Mouse (Mus musculus): Measurements from ENCODE around the gene Olfr243. TPM values are rescaled to one million over a fixed set of nuclear protein-coding genes. Genes with fewer than 3 reads are reported as not detected.
"Not testable (repeated sequence)": the region's sequence is repeated elsewhere in the genome, so short reads cannot be mapped to it uniquely, and the experiment has no call there.

Olfr243 gene
- not detected for total RNA-seq (2021)
- long read RNA-seq, experiment 1, result 0 reads
- long read RNA-seq, experiment 2, result 0 reads

DNA sequence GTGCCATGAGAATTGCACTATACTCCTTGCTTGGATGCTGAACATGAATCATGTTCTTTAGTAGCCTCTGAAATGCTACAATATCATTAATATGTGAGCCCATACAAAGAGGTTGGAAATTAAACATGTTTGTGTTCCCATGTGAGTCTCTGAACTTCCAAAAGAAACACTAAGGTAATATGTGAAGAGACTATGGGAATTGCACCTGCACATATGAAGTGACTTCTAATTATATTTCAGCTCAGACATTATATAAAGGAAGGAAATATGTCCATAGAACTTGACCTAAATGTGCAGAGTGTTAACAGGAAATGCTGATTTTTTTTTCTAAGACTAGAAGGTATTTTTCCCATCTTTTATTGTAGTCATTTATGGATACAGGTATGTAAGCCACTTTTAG, at the start of gene Olfr243:
Olfr243 (plus strand) TSS at position 301 of the 400 bp plus-strand sequence.
- no peak for DNase-seq (ENCODE audit: low spot score in 2 of 2)

DNA sequence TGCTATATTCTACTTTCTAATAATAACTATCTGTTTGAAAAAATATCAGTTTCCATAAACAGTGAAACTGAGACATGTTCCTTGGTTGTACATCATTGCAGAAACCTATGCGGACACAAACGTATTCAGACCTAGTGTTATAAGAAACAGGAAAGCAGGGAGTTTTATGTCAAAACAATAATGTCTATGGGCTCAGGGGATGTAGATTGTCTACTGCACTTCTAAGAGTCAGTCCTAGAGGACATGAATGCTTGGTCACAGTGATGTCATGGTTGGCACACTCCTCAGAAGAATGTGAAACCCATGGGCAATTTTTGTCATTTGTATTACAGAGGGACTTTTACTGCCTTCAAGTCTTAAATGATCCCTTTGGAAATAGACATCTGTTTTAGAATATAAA, 43.4 kb upstream of the Olfr243 start, which contains the start of gene Olfr624:
Olfr624 (minus strand) TSS at position 101 of the 400 bp plus-strand sequence.
- no peak for DNase-seq (ENCODE audit: low spot score in 2 of 2)

- DNase-seq (ENCODE audit: low spot score in 2 of 2), result no peak
Observed at GRCm38 (mm10) chr7:103682420-103682819, 32.1 kb upstream of the Olfr243 start, which contains the start of gene Olfr625-ps1. Gene Olfr625-ps1 (plus strand): TSS chr7:103682720.

DNA sequence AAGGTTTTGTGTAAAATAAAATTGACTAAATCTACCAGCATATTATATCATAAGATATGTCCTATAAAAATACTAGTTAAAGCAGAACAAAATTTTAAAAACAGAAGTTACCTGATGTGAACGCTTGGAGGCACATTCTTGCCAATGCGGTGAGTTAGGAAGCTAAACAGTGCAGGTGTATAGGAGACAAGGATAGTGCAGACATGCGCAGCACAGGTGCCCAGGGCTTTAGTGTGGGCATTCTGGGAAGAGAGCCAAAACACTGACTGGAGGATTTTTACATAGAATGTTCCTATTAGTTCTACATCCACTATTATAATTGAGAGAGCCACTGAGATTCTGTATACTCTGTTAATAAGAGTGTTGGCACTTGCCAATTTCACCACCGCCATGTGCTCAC, 15.0 kb upstream of the Olfr243 start:
- no peak for DNase-seq (ENCODE audit: low spot score in 2 of 2)

- DNase-seq (ENCODE audit: low spot score in 2 of 2), result no peak
Observed at GRCm38 (mm10) chr7:103712024-103712423, 2.4 kb upstream of the Olfr243 start.

DNA sequence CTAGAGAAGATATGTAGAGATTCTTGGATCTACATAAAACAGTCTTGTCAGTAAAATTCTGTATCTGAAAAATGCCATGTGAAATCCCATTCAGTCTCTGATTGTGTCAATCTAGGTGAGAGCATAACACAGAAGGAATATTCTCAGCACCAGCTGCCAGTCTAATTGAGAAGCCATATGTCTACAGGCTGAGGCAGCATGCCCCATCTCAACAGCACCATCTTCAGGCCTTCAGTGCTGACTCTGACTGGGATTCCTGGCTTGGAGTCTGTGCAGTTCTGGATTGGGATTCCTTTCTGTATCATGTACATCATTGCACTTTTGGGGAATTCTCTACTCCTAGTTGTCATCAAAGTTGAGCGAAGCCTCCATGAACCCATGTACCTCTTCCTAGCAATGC, 1.9 kb downstream of the Olfr243 start:
- DNase-seq (ENCODE audit: low spot score in 2 of 2), result not testable (repeated sequence)

DNA sequence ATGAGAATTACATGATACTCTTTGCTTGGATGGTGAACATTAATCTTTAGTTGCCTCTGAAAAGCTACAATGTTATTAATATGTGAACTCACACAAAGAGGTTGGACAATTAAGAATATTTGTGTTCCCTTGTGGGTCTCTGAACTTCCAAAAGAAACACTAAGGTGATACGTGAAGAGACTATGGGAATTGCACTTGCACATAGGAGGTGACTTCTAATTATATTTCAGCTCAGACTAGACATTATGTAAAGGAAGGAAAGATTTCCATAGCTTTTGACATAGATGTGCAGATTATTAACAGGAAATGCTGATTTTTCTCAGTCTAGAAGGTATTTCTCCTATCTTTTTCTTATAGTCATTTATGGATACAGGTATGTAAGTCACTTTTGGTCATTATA, 15.6 kb downstream of the Olfr243 start, which contains the start of gene Olfr628:
Olfr628 (plus strand) TSS at position 301 of the 400 bp plus-strand sequence.
- no peak for DNase-seq (ENCODE audit: low spot score in 2 of 2)

- DNase-seq (ENCODE audit: low spot score in 2 of 2), result no peak
Observed at GRCm38 (mm10) chr7:103744843-103745242, 30.4 kb downstream of the Olfr243 start, which contains the start of gene Olfr629. Gene Olfr629 (minus strand): TSS chr7:103744943.

- DNase-seq (ENCODE audit: low spot score in 2 of 2), result no peak
Observed at GRCm38 (mm10) chr7:103757233-103757632, 42.8 kb downstream of the Olfr243 start, which contains the start of gene Olfr630. Gene Olfr630 (minus strand): TSS chr7:103757333.

DNA sequence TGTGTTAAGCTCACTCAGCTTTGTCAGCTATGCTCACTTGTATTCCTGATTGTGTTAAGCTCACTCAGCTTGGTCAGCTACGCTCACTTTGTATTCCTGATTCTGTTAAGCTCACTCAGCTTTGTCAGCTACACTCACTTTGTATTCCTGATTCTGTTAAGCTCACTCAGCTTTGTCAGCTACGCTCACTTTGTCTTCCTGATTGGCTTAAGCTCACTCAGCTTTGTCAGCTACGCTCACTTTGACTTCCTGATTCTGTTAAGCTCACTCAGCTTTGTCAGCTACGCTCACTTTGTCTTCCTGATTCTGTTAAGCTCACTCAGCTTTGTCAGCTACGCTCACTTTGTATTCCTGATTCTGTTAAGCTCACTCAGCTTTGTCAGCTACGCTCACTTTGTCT, 47.7 kb downstream of the Olfr243 start:
- not testable (repeated sequence) for DNase-seq (ENCODE audit: low spot score in 2 of 2)

DNA sequence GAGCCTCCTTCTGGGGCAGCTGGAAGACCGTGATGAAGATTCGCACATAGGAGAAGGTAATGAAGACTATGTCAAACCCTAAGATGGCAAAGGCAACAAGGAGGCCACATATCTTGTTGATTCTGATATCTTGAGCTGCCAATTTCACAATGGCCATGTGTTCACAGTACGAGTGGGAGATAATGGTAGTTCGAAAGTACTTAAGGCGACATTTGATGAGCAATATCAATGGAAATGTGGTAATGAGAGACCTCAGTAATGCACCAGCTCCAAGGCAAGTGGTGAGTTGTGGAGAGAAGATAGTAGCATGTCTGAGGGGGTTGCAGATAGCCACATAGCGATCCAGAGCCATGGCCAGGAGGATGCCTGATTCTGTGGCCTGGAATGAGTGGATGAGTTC, 53.2 kb downstream of the Olfr243 start:
- DNase-seq (ENCODE audit: low spot score in 2 of 2), result not testable (repeated sequence)

Other genes starting within 250 kb of the Olfr243 start
- gene Olfr608, start 244.8 kb upstream of the Olfr243 start, total RNA-seq (2021), result not detected
- not detected for gene Olfr609, start 216.6 kb upstream of the Olfr243 start, total RNA-seq (2021)
- gene Olfr610, start 202.5 kb upstream of the Olfr243 start, total RNA-seq (2021), result not detected
- not detected for gene Olfr611, start 193.8 kb upstream of the Olfr243 start, total RNA-seq (2021)
- not detected for gene Olfr612, start 172.0 kb upstream of the Olfr243 start, total RNA-seq (2021)
- gene Olfr613, start 166.6 kb upstream of the Olfr243 start, total RNA-seq (2021), result not detected
- not detected for gene Olfr615, start 158.6 kb upstream of the Olfr243 start, total RNA-seq (2021)
- gene Olfr616, start 145.5 kb upstream of the Olfr243 start, total RNA-seq (2021), result not detected
- not detected for gene Olfr617, start 141.6 kb upstream of the Olfr243 start, total RNA-seq (2021)
- not detected for gene Olfr618, start 124.6 kb upstream of the Olfr243 start, total RNA-seq (2021)
- gene Olfr619, start 114.1 kb upstream of the Olfr243 start, total RNA-seq (2021), result not detected
- gene Olfr620, start 102.1 kb upstream of the Olfr243 start, total RNA-seq (2021), result not detected
- gene Olfr622, start 72.0 kb upstream of the Olfr243 start, total RNA-seq (2021), result not detected
- gene Olfr623, start 51.0 kb upstream of the Olfr243 start, total RNA-seq (2021), result not detected
- under 1 TPM in 1 of 2 experiments, not detected in 1; 0.06 TPM for gene Olfr624, start 43.5 kb upstream of the Olfr243 start, total RNA-seq (2021)
- not detected for gene Olfr625-ps1, start 32.0 kb upstream of the Olfr243 start, total RNA-seq (2021)
- not detected for gene Olfr628, start 15.7 kb downstream of the Olfr243 start, total RNA-seq (2021)
- not detected for gene Olfr629, start 30.3 kb downstream of the Olfr243 start, total RNA-seq (2021)
- gene Olfr630, start 42.7 kb downstream of the Olfr243 start, total RNA-seq (2021), result not detected
- gene Olfr69, start 56.9 kb downstream of the Olfr243 start, total RNA-seq (2021), result not detected
- not detected for gene Olfr68, start 65.0 kb downstream of the Olfr243 start, total RNA-seq (2021)
- not detected for gene Olfr67, start 77.2 kb downstream of the Olfr243 start, total RNA-seq (2021)
- gene Hbb-bt, start 99.3 kb downstream of the Olfr243 start, total RNA-seq (2021), result 100 to 1,000 TPM; 618 to 940 TPM
- 1,000 to 10,000 TPM; 4,172 to 4,820 TPM for gene Hbb-bs, start 113.4 kb downstream of the Olfr243 start, total RNA-seq (2021)
- not detected for gene Hbb-bh2, start 125.8 kb downstream of the Olfr243 start, total RNA-seq (2021)
- gene Hbb-bh1, start 128.5 kb downstream of the Olfr243 start, total RNA-seq (2021), result not detected
- gene Hbb-y, start 138.5 kb downstream of the Olfr243 start, total RNA-seq (2021), result not detected
- gene Olfr66, start 171.6 kb downstream of the Olfr243 start, total RNA-seq (2021), result not detected
- not detected for gene Olfr64, start 179.8 kb downstream of the Olfr243 start, total RNA-seq (2021)
- gene Olfr65, start 188.8 kb downstream of the Olfr243 start, total RNA-seq (2021), result not detected
- gene Olfr631, start 214.2 kb downstream of the Olfr243 start, total RNA-seq (2021), result not detected
- gene Olfr632, start 219.7 kb downstream of the Olfr243 start, total RNA-seq (2021), result not detected
- not detected for gene Olfr633, start 229.8 kb downstream of the Olfr243 start, total RNA-seq (2021)

Data from adrenal gland, postnatal 4 days (tissue).